Mouse (Mus musculus) heart, adult 2 months (tissue): ENCODE measurements at regions not wholly inside any gene's neighbourhood (a gene's known extent, or its start where the extent isn't known, plus 50 kb on each side); places are given as distances from the start of the nearest gene placed in this dataset.

Experiments
- CTCF ChIP-seq: fragments of 200-600 bp; IDR thresholded peaks from 2 replicates; pipeline ENCODE4 v1.8.1; 2022; ENCODE audit warnings: antibody characterized with exemption, mild to moderate bottlenecking, moderate library complexity
- EP300 ChIP-seq: fragments of 200-500 bp; IDR thresholded peaks from 2 replicates; pipeline ENCODE4 v1.6.1; 2011; ENCODE audit warnings: low read depth, low read length, control low read depth; ENCODE audit not compliant: insufficient read depth
- POLR2A ChIP-seq: fragments of 200-500 bp; IDR thresholded peaks from 2 replicates; pipeline ENCODE4 v1.6.1; 2011; ENCODE audit warnings: mild to moderate bottlenecking, low read depth, low read length, control low read depth; ENCODE audit not compliant: insufficient read depth

GRCm38 (mm10) chr2:137513895-137514506 lies 397.6 kb upstream of the Jag1 start:
- TF ChIP-seq CTCF, result no peak
- TF ChIP-seq POLR2A, result no peak
- no peak for TF ChIP-seq EP300
